Mouse (Mus musculus): ENCODE measurements around the gene Angptl6.

Angptl6 gene

GRCm38 (mm10) chr9:20878710-20879065 is 839 bp downstream of the Angptl6 start:
- no peak for DNase-seq

GRCm38 (mm10) chr9:20878041-20878709 is 1.4 kb downstream of the Angptl6 start:
- peak; percentile 100 for DNase-seq

DNA sequence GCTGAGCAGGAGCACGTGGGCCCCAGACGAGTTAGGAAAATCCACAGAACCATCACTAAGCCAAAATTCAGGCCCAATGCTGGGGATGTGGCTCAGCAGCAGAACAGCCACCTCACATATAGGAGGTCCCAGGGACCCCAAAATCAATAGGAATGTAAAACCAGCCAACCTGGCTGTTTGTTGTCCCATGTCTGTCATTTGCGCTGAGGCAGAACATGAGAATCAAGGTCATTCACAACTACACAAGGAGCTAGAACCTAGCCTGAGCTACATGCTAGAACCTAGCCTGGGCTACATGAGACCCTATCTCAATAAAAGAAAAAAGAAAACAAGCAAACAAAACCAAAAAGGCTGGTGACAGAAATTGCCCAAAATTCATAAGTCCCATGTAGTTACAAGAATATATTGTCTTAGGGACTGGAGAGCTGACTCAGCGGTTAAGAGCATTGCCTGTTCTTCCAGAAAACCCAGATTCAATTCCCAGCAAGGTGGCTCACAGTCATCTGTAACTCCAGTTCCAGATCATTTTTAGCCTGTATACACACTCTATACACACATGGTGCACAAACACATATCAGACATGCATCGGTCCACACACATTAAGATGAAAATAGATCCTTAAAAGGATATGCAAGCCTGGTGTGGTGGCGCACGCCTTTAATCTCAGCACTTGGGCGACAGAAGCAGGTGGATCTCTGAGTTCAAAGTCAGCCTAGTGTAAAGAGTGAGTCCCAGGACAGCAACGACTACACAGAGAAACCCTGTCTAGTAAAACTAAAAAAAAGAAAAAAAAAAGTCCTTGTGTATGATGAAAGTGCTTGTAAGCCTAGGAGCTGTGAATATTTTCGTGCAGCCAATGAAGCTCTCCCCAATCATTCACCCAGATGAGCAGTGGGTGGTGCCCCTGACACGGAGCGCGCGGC is 2.1 kb downstream of the Angptl6 start:
- no peak for DNase-seq

GRCm38 (mm10) chr9:20876318-20877117 is 3.0 kb downstream of the Angptl6 start:
- no peak for DNase-seq

DNA sequence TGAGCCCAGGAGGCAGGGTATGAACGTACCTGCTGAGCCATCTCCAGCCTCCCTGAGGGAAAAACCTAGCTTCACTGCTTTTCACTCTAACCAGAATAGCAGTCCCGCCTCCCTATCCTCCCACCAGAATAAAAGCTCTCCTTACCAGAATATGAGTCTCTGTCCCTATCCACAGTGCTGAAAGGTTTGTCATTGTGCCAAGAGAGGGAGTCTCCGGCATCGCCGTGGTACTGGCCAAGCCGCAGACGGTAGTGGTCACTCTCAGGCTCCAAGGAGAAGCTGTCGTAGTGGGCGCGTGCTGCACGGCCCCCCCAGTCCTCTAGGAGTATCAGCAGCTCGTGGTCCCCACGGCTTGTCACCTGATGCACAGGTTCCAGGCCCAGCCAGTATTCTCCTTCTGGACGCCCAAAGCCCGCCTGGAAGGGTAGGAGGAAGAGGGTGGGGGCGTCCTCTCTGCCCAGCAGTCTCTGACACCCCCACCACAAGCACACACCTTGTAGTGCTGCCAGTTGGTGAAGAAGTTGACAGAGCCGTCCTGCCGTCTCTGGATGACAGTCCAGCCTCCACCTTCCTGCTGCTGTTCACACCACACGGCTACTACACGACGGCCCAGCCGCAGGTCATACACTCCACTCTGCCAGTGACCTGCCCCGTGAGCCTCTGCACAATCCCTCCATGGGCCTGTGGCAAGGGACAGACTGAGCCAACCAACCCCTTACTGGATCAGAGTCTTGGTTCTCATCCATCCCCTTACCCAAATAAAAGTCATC is 4.3 kb downstream of the Angptl6 start:
- DNase-seq: no peak

GRCm38 (mm10) chr9:20873521-20873920 is 6.0 kb downstream of the Angptl6 start:
- no peak for DNase-seq

DNA sequence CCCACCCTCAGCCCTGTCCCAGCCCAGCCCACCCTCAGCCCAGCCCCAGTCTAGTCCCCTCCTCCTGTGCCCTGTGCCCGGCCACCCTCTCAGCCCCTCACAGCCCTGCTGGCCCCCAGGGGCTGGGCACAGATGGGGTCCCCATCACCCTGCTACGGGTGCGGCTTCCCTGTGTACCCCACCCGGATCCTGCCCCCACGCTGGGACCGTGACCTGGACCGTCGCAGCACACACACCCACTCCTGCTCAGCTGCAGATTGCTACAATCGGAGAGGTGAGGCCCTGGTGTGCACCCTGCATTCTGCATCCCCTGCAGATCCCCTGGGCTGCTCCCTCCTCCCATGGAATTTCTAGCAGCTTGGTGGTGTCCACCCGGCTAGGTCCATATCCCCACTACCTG is 6.5 kb downstream of the Angptl6 start:
- no peak for DNase-seq

DNA sequence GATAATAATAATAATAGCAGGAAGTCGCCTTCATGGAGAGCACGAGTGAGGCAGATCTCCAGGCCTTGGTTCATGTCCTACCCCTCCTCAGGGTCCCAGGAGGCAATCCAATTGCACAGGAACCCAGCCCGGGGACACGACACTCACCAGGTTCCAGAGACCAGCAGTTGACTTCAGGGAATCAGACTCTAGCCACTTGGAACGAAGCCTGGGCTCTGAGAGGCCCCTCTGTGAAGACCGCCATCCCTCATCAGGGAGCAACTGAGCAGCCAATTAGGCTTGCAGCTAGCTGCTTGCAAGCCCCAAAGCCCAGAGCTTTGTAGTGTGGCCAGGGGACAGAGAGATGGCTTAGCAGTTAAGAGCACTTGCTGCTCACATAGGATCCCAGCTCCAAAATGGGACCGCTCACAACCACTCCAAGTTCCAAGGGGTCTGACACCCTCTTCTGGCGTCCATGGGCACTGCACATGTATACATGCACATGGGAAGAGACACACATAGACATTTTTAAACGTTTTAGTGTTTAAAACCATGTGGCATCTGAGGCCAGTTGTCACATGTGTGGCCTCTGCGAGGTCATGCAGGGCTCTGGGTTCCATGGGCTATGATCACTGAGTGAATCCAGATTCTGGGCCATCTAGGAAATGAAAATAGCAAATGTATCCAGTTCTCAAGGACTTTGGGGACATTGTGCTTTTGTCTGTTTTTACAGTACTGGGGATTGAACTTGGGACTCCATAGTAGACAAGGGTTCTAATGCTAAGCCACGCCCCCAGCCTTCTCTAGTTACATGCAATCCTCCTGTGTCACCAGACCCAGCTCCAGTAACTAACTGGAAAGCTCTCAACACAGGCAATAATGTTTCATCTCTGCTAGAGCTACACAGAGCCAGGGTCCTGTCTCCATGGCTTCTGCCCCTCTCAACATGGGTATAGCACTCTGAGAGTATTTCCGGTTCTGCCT is 9.0 kb downstream of the Angptl6 start:
- no peak for DNase-seq

- DNase-seq: peak; percentile 29 to 33
These were observed 10.3 kb downstream of the Angptl6 start for GRCm38 (mm10) chr9:20869246-20869645.

DNA sequence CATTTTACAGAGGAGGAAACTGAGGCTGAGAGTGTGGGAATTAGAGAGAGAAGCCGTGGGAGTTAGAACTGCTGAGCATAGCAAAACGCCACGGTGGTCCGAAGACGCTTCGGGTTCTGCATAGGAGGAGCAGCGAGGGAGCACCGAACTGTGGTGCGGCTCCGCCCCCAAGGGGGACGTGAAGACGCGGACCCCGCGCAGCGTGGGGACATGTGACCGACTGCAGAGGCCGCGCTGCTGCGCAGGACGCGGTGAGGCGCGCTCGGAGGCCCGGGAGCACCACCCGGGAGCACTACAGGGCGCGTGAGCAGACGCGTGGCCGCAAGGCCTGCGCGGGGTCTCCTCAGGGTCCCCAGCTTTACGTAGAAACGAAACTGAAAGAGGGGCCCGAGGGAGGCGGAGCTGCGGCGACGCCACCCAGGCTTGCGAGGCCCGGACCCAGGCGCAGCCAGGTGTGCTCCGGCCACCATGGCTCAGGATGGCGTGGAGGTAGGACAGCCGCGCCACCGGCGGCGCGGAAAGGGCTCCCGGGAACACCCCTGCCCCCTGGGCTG is 11.0 kb downstream of the Angptl6 start, which contains the start of gene A230050P20Rik:
TSS of gene A230050P20Rik (plus strand) at position 195 of the 554 bp plus-strand sequence.
- peak; percentile 73 to 83 for DNase-seq

- no peak for DNase-seq
These were observed 12.6 kb downstream of the Angptl6 start for GRCm38 (mm10) chr9:20866879-20867278.

- no peak for DNase-seq
These were observed 17.3 kb downstream of the Angptl6 start for GRCm38 (mm10) chr9:20862225-20862624.

DNA sequence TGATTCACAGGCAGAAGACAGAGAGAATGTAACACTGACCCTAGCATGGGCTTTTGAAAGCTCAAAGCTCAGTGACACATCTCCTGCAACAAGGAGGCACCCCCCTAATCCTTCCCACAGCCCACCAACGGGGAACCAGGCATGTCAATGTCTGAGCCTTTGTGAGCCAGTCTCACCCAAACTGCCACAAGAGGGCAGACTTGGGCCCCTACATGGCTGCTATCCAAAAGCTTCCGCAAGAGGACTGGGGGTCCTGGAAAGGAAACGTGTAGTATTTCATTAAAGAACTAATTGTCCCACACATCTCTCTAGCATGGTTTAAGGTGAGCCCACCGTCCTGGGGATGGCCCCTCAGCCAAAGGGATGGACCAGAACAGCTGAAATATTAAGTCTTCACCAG is 17.7 kb downstream of the Angptl6 start:
- DNase-seq: peak; percentile 30 to 40

DNA sequence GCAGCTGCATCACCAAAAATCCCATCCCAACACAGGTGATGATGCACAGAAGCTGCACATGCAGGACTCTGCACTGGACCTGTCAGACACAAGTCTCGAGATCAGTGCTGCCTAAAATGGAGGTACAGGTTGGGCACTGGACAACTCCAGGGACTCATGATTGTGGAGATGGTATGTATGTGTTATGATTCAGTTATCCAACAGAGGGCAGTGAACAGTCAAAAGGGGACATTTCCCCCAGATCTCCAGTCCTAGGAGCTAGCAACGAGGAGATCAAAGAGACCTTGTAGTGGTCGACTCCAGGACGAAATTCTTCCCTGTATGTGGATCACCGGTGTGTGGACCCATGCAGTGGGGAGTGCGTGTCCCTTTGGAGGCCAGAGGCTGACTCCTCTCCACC is 19.6 kb downstream of the Angptl6 start:
- DNase-seq: no peak

DNA sequence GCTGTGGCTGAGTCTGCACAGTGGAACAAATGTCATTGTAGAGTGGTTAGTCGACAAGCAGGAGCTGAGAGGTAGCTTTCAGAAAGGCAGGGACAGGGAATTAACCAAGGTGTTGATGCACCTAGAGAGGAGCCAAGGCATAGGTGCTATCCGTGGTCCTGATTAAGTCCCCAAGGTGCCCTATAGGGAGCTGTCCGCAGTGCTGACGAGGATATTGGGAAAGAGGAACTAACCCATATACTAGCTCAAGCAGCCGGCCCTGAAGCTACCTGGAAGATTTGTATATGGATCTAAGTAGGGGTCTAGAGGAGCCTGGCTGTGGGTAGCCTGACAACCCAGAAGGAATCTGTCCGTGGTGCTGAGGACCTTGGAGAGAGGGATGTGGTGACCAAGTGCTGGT is 22.4 kb downstream of the Angptl6 start:
- peak; percentile 31 to 62 for DNase-seq

- no peak for DNase-seq
These were observed 29.3 kb downstream of the Angptl6 start for GRCm38 (mm10) chr9:20850179-20850578.

DNA sequence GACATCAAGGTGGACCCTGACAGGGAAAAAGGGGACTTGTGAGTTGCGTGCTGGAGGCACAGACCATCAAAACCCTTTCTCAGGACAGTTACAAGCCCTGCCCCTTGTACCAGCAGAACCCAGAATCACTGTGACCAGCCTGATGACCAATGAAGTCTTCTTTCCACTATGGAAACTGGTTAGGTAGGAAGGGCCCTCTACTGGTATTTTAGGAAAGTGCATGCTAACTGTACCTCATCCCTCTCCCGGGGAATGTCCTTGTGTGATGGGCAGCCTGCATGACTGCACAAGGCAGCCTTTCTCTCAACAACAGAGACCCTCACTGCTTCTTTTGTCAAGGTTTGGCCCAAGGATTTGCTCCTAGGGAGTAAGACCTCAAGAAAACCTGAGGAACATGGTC is 36.9 kb downstream of the Angptl6 start:
- DNase-seq: peak in 1 of 2 experiments; percentile 12

DNA sequence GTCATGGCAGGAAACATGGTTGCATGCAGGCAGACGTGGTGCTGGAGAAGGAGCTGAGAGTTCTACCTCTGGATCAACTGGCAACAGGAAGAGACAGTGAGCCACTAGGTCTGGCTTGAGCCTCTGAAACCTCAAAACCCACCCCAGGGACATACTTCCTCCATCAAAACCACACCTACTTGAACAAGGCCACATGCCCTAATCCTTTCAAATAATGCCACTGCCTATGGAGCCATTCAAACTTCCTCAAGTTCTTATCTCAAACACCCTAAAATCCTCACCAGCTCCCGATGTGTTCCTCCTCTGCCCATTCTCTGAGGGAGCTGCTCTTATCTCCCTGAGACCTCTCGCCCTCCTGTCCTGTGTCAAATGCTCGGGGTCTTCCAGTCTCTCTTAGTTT is 37.3 kb downstream of the Angptl6 start:
- DNase-seq: no peak

GRCm38 (mm10) chr9:20838931-20839330 is 40.6 kb downstream of the Angptl6 start:
- DNase-seq: no peak

DNA sequence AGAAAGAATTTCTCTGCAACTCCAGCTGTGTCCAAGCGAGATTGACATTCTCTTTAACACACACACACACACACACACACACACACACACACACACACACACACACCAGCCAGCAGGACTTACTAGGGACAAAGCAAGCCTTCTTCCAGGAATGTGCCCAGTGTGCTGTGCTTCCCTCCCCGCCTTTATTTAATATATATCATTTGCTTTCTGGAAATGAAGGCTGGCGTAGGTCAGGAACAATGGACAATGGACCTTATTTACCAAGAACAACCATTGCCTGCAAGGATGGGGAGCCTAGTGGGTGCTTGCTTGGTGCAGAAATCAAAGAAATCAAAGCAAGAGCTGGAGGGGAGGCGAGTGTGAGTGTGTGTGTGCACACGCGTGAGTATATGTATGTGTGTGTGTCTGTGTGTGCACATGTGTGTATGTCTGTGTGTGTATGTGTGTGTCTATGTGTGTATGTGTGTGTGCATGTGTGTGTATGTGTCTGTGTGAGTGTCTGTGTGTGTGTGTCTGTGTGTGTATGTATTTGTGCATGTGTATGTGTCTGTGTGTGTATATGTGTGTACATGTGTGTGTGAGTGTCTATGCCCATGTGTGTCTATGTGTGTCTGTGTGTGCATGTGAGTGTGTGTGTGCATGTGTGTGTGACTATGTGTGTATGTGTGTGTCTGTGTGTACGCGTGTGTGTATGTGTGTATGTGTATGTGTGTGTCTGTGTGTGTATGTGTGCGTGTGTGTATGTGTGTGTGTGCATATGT is 42.2 kb downstream of the Angptl6 start:
- no peak for DNase-seq
